Mouse (Mus musculus) Muller cell, postnatal 12 days (primary cell): ENCODE measurements at regions not wholly inside any gene's neighbourhood (a gene's known extent, or its start where the extent isn't known, plus 50 kb on each side); places are given as distances from the start of the nearest gene placed in this dataset.

ENCODE experiments used
- DNase-seq: peaks from one replicate; pipeline ENCODE4 v3.0.0-alpha.2; 2015; ENCODE audit errors: inconsistent ontology term

DNA sequence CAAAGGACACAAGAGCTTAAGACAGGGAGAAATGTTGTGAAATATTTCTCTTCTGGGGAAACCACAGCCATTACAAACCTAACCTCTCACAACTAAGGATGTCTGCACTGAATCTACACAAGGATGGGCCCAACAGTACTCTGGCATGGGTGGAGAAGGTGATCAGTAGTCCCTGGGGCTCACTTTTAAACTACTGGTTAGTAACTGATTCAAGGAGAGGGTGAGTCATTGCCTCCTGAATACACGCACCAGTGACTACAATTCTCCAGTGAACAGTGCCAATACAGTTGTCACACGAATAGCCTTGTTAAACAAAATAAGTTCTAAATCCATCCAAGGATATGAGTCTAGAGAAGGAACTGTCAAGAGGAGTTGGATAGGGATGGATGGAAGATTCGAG is 232.6 kb upstream of the Gm21830 start:
- peak; percentile 12 for DNase-seq

DNA sequence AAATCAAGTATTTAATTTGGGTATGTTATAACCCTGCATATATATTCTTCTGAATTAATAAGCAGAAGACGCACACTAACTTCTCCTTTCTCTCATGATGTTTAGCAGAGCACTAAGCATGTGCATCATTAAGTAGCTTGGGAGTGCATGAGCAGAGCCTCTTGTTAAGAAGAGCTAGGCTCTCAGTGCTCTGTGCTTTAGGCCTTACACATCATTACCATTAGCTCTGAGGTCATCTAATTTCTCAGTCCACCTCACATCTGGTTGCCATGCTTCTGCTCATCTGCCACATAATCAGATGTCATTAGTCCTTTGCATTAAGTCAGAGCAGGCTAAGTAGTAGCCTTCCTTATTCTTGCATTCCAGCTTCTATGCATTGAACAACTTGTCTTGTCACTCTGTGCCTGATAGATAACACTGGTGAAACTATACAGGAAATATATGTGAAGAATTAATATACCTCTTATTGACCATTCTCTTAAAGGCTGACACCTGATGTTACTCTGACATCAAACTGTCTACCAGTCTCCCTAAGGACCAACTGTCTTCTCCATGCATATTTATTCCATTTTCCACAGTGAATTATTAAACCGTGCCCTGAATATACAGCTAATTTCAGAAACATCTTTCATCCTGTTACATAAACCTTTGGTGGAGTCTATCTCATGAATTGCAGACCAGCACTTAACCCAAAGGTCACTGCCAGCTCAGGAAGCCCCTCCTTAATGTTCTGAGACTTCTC is 192.3 kb upstream of the Gm21830 start:
- no peak for DNase-seq

DNA sequence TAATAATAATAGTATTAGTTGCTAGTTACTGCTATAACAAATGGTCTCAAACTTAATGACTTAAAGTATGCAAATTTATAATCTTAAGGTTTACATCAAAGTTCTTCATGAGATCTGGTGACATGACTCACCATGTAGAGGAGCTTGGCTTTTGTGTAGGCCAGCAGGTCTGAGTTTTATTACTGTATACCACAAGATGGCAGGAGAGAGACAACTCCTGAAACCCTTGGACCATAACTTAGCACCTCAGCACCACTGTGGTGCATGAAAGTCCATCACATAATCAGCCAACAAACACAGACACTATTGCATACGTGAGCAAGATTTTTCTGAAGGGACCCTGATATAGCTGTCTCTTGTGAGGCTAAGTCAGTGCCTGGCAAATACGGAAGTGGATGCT is 187.2 kb upstream of the Gm21830 start:
- no peak for DNase-seq

DNA sequence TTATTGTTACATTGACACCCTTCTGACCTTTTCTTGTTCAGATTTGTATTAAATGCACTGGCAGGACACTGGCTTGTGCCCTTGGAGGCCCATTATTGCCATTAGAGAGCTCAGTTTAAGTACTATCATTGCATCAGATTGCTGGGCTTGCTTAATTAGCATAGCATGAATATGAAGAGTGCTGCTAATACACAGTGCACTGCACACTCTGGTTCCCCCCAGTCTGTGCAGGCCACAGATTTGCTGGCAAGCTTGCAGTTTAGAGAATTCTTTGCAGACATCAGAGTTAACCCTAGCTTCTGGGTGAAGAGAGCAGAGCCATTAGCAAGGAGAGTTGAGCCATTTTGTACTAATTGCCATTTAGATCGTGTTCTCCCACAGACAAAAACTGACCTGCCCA is 156.1 kb upstream of the Gm21830 start:
- no peak for DNase-seq
